Mouse (Mus musculus) C2C12 (cell line): ENCODE measurements at regions not wholly inside any gene's neighbourhood (a gene's known extent, or its start where the extent isn't known, plus 50 kb on each side); places are given as distances from the start of the nearest gene placed in this dataset.

Experiments
- FOSL1 ChIP-seq: IDR thresholded peaks from one replicate; pipeline ENCODE4 v1.8.0; 2011; ENCODE audit warnings: mild to moderate bottlenecking, low read length; ENCODE audit not compliant: poor library complexity, insufficient read depth, severe bottlenecking
- MAX ChIP-seq: IDR thresholded peaks from one replicate; pipeline ENCODE4 v1.6.1; 2011; ENCODE audit warnings: mild to moderate bottlenecking, control low read depth

DNA sequence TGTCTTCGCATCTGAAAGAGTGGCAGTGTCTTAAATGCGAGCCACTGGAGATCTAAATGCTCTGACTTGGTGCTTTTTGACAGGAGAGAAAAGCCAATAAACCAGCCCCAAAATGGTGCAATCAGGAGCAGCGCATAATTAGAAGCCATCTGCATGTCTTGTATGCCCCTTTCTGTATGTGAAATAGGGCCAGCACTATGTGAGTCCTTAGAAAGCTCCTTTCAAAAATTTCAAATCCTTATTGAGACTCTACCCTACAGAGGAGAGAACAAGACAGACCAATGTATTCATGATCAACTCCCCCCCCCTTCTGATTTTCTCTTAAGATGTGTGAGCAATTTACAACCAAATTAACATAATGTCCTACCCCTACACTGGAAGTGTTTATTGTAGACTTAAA lies 86.6 kb upstream of the Lcorl start:
- TF ChIP-seq FOSL1 (no peak), MAX (no peak)
